Mouse (Mus musculus) spleen, postnatal 4 days (tissue): ENCODE results near the gene Spi1.
"Not testable (repeated sequence)": the region's sequence is repeated elsewhere in the genome, so short reads cannot be mapped to it uniquely, and the experiment has no call there.

ENCODE experiments used
- DNase-seq, 2 experiments: peaks; one replicate each; pipeline ENCODE4 v3.0.0; 2022; ENCODE audit warnings: low spot score in 2 of 2

Spi1 gene

GRCm38 (mm10) chr2:91096524-91096923 lies 14.3 kb downstream of the Spi1 start:
- DNase-seq, result peak; percentile 74 to 85

DNA sequence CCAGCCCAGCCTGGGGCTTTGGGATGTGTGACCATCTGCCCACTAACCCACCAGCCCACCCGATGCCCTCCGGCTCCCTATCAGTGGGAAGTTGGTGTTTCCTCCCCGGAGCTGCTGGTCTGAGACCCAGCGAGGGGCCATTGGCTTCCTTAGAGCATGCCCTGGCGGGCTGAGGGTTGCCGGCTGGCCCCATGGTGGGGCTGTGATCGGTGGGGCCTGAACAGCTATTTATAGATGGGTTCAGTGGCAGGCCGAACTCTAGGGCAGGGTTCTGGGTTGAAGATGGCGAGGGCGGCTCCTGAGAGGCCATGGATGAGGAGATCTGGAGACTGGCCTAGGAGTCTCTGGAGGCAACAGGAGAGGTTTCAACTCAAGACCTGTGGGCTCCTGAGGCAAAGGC lies 14.8 kb downstream of the Spi1 start:
- peak; percentile 53 to 76 for DNase-seq

GRCm38 (mm10) chr2:91098156-91098555 lies 16.0 kb downstream of the Spi1 start:
- DNase-seq, result no peak

DNA sequence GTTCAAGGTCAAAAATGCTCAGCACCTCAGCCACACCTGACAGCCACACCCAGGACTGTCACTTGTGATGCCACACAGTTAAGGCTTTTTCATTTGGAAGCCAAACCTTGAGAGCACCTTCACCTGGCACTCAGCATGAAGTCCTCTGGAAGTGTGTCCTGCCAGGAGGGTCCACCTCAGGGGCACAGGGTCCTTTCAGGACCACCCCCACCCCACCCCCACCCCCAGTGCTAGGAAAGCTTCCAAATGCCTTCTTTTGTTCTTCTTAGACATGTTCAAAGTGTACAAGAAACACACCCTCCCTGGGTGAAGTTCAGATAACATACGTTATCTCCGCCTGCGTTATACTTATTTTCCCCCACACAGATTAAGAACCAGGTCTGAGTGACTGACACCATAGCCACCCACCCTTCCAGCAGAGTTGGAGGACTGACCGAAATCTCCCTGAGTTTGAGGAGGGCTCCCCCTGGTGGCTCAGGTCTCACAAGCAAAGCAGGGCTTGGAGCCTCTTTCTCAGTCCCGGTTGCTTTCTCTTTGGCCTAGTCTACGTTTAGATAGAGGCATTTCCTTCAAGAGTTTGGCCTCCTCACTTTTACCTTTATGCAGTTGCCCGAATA lies 19.0 kb downstream of the Spi1 start:
- peak; percentile 88 to 97 for DNase-seq

DNA sequence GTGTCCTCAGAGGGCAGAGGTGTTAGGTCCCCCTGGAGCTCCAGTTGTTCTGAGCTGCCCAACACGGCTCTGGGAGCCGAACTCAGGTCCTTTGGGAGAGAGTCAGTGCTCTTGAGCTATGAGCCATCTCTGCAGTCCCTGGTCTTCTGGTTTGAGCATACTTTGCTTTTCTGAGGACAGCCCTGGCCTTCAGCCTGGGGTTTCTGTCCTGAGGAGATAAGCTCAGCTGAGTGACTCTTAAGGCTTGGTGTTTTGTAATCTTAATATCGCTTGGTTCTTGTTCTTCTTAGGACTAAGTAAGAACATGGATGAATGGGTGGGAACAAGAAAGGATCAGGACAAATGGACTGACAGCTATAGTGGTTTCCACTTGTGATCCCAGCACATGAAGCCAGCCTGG lies 26.0 kb downstream of the Spi1 start:
- no peak for DNase-seq

DNA sequence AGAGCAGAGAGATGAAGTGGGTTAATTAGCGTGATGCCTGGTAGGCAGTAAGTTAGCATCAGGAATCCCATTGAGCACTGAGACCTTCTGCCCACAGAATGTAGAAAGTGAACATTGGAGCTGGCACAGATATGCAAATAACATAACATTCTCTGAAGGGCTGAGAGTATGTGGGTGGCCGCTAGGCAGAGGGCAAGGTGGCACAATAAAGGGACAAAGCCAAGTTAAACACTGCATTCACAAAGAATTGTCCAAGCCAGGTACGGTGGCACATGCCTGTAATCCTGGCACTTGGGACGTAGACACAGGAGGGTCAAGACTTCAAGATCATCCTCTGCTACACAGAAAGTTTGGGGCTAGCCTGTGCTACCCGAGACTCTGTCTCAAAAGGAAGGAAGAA lies 27.1 kb downstream of the Spi1 start:
- no peak for DNase-seq

- no peak for DNase-seq
Observed at GRCm38 (mm10) chr2:91109807-91110385, 27.7 kb downstream of the Spi1 start.

GRCm38 (mm10) chr2:91110429-91110828 lies 28.2 kb downstream of the Spi1 start:
- no peak for DNase-seq

DNA sequence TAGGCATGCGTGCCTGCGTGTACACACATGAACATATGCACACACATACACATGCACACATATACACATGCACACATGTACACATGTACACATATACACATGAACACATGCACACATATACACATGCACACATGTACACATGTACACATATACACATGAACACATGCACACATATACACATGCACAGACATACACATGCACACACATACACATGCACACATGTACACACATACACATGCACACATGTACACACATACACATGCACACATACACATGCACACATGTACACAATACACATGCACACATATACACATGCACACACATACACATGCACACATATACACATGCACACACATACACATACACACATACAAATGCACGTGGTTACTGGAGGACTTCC lies 29.6 kb downstream of the Spi1 start:
- not testable (repeated sequence) for DNase-seq

DNA sequence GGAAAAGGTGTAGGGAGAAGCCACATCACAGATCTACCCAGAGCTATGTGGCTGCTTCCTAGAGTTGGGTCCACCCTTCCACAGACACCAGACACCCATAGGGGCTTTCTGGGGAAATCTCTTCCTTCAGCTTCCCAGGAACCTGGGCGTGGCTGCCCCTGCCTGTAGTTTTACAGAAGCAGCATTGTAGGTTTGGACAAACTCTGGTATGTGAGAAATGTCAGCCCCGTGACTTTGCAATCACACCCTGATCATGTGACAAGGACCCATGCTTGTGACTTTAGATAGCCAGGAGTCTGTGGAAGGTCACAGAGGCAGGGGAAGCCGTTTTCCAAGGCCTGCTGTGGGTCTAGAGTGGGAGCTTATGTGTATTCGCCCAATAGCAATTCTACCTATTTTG lies 30.3 kb downstream of the Spi1 start:
- DNase-seq, result no peak

DNA sequence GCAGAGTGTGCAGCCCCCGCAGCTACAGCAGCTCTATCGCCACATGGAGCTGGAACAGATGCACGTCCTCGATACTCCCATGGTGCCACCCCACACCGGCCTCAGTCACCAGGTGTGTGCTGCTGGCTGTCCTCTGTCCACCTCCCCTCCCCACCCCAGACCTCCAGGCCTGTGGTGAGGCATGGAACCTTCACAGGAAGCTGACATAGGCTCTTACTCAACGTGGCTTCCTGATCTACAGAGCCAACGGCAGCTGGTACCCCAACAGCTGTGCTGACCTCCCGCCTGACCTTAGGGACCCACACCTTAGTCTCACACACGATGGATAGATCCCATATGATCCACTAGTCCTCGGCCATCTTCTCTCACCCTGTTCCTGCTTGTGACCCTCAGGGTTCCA lies 31.1 kb downstream of the Spi1 start:
- no peak for DNase-seq

DNA sequence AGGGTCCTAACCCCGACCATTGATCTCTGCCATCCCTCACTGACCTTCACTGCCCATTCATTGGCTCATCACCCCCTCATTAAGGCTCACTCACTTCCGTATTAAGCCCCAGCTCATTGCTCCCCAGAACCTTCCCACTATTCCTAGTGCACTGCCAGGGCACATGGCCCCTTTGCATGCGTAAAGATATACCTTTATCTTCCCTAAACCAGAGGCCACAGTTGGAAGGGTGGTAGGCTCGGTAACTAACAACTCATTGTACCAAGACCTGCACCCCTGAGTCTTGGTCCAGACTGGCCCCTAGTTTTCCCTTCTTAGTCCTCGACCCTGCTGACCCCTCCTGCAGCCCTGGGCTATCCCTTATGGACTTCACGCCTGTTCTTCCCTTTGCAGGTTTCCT lies 31.7 kb downstream of the Spi1 start:
- no peak for DNase-seq

DNA sequence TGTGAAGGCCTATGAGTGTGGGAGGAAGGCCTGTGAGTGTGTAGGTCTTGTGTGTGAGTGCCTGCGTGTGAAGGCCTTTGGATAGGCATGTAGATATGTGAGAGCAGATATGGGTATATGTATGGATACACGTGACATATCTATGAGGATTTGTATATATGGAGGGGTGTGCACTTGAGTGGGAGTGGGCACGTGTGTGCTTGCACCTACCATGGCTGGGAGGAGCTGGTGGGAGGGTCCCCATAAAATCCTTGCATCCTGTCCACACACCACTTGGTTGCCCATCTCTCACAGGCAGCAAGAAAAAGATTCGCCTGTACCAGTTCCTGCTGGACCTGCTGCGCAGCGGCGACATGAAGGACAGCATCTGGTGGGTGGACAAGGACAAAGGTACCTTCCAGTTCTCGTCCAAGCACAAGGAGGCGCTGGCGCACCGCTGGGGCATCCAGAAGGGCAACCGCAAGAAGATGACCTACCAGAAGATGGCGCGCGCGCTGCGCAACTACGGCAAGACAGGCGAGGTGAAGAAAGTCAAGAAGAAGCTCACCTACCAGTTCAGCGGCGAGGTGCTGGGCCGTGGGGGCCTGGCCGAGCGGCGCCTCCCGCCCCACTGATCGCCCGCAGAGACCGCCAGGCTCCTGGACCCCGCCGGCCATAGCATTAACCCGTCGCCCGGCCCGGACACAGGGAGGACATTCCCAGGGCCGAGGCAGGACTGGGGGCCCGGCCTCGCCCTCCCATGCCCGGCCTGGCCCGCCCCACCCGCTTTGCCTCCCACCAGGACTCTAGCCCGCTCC lies 32.8 kb downstream of the Spi1 start:
- peak; percentile 74 to 89 for DNase-seq

DNA sequence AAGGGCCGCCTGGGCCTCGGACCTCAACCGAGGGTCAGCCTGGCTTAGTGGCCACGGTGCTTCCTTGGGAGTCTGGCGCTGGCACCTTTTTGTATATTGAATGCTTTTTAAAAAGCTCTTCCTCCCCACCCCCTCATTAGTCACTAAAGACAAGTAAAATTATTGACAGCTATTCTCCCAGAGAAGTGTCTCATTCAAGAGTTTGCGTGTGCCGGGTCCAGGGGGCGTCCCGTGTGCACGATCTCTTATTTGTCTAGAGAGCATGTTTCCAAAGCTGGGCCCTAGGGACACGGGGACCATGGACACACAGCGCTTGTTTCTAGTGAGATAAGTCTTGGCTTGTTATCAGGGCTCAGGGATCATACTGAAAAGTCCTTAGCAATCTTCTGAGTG lies 33.4 kb downstream of the Spi1 start:
- DNase-seq, result no peak

DNA sequence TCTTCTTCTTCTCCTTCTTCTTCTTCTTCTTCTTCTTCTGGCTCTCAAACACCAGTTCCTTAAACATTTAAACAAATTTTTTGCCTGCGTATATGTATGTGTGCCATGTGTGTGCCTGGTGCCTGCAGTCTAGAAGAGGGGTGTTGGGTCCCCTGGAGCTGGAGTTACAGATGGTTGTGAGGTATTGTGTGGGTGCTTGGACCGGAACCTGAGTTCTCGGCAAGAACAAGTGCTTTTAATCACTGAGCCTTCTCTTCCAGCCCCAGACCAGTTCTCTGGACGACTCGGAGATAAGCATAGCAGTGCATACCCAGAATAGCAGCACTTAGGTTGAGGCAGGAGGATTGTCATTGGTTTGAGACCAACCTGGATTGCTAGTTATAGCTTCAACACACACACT lies 34.7 kb downstream of the Spi1 start:
- DNase-seq, result no peak

- DNase-seq, result no peak
Observed at GRCm38 (mm10) chr2:91117585-91118275, 35.5 kb downstream of the Spi1 start, which contains the start of gene Mybpc3. TSS of gene Mybpc3 (plus strand) at chr2:91118144.

GRCm38 (mm10) chr2:91118647-91119046 lies 36.5 kb downstream of the Spi1 start:
- no peak for DNase-seq

- no peak for DNase-seq
Observed at GRCm38 (mm10) chr2:91119061-91119460, 36.9 kb downstream of the Spi1 start.

- DNase-seq, result no peak
Observed at GRCm38 (mm10) chr2:91119551-91119950, 37.4 kb downstream of the Spi1 start.

- no peak for DNase-seq
Observed at GRCm38 (mm10) chr2:91120261-91120671, 38.1 kb downstream of the Spi1 start.

DNA sequence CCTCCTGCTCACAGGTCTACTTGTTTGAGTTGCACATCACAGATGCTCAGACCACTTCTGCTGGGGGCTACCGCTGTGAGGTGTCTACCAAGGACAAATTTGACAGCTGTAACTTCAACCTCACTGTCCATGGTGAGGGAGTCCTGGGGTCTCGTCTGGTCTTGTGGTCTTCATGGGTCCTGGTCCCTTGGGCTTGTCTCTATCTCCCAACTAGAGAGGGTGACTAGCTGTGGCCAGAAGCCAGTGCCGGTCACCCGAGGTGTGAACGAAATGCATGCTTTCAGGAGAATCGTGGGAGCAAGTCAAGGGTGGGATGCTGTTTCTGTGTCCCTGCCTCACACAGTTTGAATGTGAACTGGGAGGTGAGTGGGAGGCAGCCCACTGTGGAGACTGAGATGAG lies 38.8 kb downstream of the Spi1 start:
- no peak for DNase-seq

DNA sequence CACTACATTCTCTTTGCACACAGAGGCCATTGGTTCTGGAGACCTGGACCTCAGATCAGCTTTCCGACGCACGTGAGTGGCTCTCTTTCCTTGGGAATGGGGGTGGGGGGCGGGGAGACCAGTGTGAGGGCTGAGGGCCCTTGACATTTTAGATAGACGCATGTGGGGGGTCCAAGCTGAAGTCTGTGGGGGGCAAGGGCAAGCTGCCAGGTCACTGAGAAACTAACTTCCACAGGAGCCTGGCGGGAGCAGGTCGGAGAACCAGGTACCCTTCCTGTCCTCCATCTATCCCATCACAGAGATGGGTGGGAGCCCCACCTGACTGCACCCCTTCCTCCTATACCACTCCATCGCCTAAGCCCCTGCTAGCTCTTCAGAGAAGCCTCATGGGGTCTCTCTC lies 39.3 kb downstream of the Spi1 start:
- DNase-seq, result no peak

GRCm38 (mm10) chr2:91123521-91123920 lies 41.3 kb downstream of the Spi1 start:
- no peak for DNase-seq
